Mouse (Mus musculus): Measurements from ENCODE around the gene Fam214a. TPM values are rescaled to one million over a fixed set of nuclear protein-coding genes. Genes with fewer than 3 reads are reported as not detected.

The Fam214a gene
- total RNA-seq, 2 experiments from 2014 or later, result 45.3 to 52.1 TPM

DNA sequence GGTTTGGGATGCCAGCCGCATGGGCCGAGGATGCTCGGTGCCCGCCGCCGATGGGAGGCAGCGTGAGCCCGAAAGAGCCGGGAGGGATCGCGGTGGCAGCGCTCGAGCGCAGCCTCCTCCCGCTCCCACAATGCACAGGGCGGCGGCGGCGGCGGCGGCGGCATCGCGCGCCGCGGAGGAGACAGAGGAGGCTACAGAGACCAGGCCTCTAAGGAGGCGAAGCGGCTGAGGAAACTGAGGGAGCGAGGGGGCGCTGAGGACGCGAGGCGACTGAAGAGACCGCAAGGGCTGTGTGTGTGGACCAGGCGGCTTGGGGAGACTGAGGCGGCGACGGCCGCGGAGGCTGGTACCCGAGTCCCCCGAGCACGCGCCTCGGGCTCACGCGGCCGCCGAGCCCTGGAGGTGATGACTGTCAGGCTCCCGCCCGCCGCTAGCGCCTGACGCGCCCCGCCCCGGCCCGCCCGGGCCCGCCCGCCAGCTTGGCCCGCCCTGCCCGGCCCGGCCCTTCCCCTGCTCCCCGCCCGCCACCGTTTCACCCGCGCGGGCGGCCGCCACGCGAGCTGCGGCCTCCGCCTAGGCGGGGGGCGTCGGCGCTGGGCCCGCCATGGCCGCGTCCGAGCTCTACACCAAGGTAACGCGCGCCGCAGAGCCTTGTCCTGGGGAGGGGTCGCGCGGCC is 118.5 kb downstream of the Fam214a start:
- DNase-seq (ENCODE audit: extremely low spot score in 1 of 2, low spot score in 1 of 2), result peak; percentile 57 to 76

DNA sequence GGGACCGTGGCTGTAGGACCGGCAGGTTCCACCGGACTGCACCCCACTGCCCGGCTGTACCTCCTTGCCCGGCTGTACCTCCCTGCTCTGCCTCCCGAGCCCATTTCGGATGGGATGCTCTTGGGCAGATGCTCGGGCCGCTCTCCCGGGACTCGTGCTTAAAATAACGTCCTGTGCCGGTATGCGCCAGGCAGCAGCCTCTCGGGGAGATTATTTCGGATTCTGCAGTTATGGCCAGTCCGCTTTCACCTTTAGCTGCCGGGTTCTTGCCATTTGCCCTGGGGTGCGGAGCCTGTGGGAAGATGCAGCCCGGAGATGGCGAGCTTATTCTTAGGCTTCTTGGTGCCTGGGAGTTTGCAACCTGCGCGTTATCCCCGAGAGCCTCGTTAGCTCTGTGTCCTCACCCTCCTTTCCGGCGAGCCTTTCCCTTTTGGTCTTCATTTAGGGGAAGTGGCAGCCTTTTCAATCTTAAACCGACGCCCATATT is 119.1 kb downstream of the Fam214a start:
- DNase-seq (ENCODE audit: extremely low spot score in 1 of 2, low spot score in 1 of 2), result peak in 1 of 2 experiments; percentile 31

DNA sequence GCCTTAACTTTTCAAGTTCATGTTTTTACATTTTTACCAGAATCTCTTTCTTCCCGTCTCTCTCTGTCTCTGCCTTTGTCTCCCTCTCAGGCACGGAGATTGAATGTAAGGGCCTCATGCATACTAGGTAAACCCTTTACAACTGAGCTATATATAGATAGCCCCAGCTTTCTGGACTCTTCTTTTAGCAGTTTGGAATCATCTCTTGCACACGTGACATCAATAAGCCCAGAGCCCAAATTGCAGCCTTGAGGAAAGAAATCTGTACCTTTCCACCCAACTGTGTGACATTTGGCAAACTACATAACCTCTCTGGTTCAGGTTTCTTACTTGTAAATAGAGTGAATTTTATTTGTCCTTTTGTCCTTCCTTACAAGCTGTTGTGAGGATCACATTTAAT is 119.7 kb downstream of the Fam214a start:
- DNase-seq (ENCODE audit: extremely low spot score in 1 of 2, low spot score in 1 of 2), result no peak

DNA sequence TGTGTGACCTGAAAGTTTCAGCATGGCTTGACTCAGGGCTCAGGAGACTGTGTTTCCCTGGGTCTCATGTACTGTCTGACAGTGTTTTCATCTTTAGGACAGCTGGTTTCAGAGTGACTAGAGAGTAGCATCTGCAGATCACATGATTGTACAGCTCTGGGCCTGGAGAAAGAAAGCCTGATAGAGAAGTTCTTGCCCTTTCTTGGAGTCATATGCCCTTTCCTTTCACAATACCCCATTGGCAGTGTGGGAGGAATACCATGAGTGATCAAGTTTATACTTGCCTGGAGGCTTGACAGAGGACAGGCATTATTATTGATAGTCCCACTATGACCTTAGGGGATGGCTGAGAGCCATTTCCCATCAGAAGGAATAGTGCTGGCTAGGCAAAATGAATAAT is 124.5 kb downstream of the Fam214a start:
- DNase-seq (ENCODE audit: extremely low spot score in 1 of 2, low spot score in 1 of 2), result no peak

Other genes starting within 250 kb of the Fam214a start
- gene Onecut1, start 91.0 kb upstream of the Fam214a start, total RNA-seq (2021), result 1 to 10 TPM in 1 of 2 experiments, under 1 TPM in 1; 0.37 to 1.1 TPM
- gene Arpp19, start 84.7 kb downstream of the Fam214a start, total RNA-seq (2021), result 100 to 1,000 TPM; 171 to 176 TPM
- 100 to 1,000 TPM; 180 to 206 TPM for gene Myo5a, start 118.1 kb downstream of the Fam214a start, total RNA-seq (2021)

Measured in layer of hippocampus, postnatal 25 days (tissue).